Mouse (Mus musculus): ENCODE results near the gene Sema5b.

- no peak for TF ChIP-seq EP300 (IDR thresholded peaks at IDR 0.05; ENCODE audit: low read depth)
- TF ChIP-seq CTCF (IDR thresholded peaks at IDR 0.05; ENCODE audit: low read depth), result no peak
Observed at GRCm38 (mm10) chr16:35686491-35686890, 145.5 kb downstream of the Sema5b start.

All from liver, embryonic 14.5 days (tissue).